Mouse (Mus musculus) hindbrain, embryonic 12.5 days (tissue): ENCODE measurements at regions not wholly inside any gene's neighbourhood (a gene's known extent, or its start where the extent isn't known, plus 50 kb on each side); places are given as distances from the start of the nearest gene placed in this dataset.

Source experiments
- ATAC-seq: fragments of 200-750 bp; cut with Nextera tagmentation; 2 replicates; pipeline ENCODE4 v1.8.0; 2017; ENCODE audit warnings: moderate TSS enrichment; ENCODE audit not compliant: low FRiP score
- H3K27ac ChIP-seq: fragments of 300-500 bp; sonication (generic); 2 replicates; pipeline ENCODE4 v1.5.1; 2016; ENCODE audit warnings: mild to moderate bottlenecking
- H3K27me3 ChIP-seq: fragments of 300-500 bp; sonication (generic); 2 replicates; pipeline ENCODE4 v1.6.1; 2016; ENCODE audit warnings: mild to moderate bottlenecking
- H3K36me3 ChIP-seq: fragments of 300-500 bp; sonication (generic); 2 replicates; pipeline ENCODE4 v1.6.1; 2016; ENCODE audit warnings: mild to moderate bottlenecking
- H3K4me1 ChIP-seq: fragments of 300-500 bp; sonication (generic); 2 replicates; pipeline ENCODE4 v1.6.1; 2016
- H3K4me2 ChIP-seq: fragments of 300-500 bp; sonication (generic); replicated peaks from 2 replicates; pipeline ENCODE4 v1.6.1; 2016; ENCODE audit warnings: mild to moderate bottlenecking
- H3K4me3 ChIP-seq: fragments of 300-500 bp; sonication (generic); 2 replicates; pipeline ENCODE4 v1.5.1; 2016; ENCODE audit warnings: mild to moderate bottlenecking
- H3K9ac ChIP-seq: fragments of 300-500 bp; sonication (generic); 2 replicates; pipeline ENCODE4 v1.6.1; 2016; ENCODE audit warnings: mild to moderate bottlenecking, moderate library complexity
- H3K9me3 ChIP-seq: fragments of 300-500 bp; sonication (generic); replicated peaks from 2 replicates; pipeline ENCODE4 v1.6.1; 2016; ENCODE audit warnings: mild to moderate bottlenecking
- WGBS: fragments of 180-500 bp; shearing (Covaris S2); methylation state at CpG from one replicate; pipeline ENCODE4 v1.1.7; 2016; 5-methylcytosine and 5-hydroxymethylcytosine counted together

DNA sequence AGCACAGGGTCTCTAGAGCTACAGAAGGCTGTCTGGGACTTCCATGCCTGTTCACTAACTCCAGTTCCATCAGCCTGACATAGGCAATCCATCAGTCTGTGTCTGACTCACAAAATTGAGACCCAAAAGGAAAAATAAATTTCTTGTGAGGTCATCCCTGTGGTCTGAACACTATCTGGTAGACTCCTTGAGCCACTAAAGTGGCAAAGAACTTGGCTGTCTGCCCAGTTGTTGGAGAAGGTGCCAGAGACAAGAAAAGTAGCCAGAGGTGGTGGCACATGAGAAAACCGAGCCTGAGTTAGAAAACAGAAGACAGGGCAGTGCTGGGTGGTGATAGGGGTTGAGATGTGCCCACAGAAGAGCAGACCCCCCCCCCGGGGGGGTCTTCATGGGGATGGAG lies 535.0 kb downstream of the 1700129C05Rik start:
- H3K4me1 ChIP-seq, result no peaks in the 10 kb centered on the region
- H3K9me3 ChIP-seq, result no peaks in the 10 kb centered on the region
- H3K4me3 ChIP-seq, result no peak overlapping the region
- no peak overlapping the region for H3K27ac ChIP-seq
- H3K36me3 ChIP-seq, result no peaks in the 10 kb centered on the region
- 76% methylated on average over 2 of the region's 2 CpGs for WGBS
- H3K27me3 ChIP-seq, result no peaks in the 10 kb centered on the region
- no peak overlapping the region for H3K9ac ChIP-seq
- no peak for ATAC-seq
- H3K4me2 ChIP-seq, result no peak overlapping the region

GRCm38 (mm10) chr14:58605529-58605928 lies 535.2 kb downstream of the Fgf9 start:
- Histone ChIP-seq H3K9ac (no peak overlapping the region), H3K36me3 (no peaks in the 10 kb centered on the region), H3K4me3 (no peak overlapping the region), H3K27ac (no peak overlapping the region), H3K27me3 (no peaks in the 10 kb centered on the region), H3K4me2 (no peak overlapping the region), H3K9me3 (no peaks in the 10 kb centered on the region), H3K4me1 (no peaks in the 10 kb centered on the region)
- WGBS, result 81% methylated on average over 4 of the region's 4 CpGs
- ATAC-seq, result no peak

GRCm38 (mm10) chr14:58598867-58599266 lies 528.5 kb downstream of the Fgf9 start:
- no peak for ATAC-seq
- Histone ChIP-seq H3K9ac (no peak overlapping the region), H3K9me3 (no peaks in the 10 kb centered on the region), H3K27ac (no peak overlapping the region), H3K27me3 (no peaks in the 10 kb centered on the region), H3K36me3 (no peaks in the 10 kb centered on the region), H3K4me3 (no peak overlapping the region), H3K4me2 (no peak overlapping the region), H3K4me1 (no peaks in the 10 kb centered on the region)
- WGBS, result 90% methylated on average over 3 of the region's 3 CpGs

DNA sequence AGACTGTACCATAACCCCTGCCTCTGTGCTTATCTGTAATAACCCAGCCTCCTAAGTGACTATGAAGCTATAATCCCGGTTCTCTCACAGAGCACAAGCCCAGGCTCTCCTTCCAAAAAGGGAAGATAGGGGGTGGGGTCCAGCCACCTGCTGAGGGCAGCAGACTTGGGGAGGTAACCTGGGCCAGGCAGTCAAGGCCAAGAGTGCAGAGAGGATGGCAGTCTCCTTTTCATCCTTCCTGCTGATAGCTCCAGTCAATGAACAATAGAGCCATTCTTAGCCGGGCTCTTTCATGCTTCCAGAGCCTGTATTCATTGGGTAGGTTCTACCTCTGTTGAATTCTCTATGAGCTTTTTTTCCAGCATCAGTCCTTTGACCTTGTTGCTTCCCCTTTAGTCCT lies 527.5 kb downstream of the Fgf9 start:
- no peak overlapping the region for H3K4me3 ChIP-seq
- no peak for ATAC-seq
- H3K27me3 ChIP-seq, result no peaks in the 10 kb centered on the region
- WGBS, result 19% methylated on average over 2 of the region's 2 CpGs
- no peak overlapping the region for H3K27ac ChIP-seq
- no peaks in the 10 kb centered on the region for H3K9me3 ChIP-seq
- H3K36me3 ChIP-seq, result no peaks in the 10 kb centered on the region
- no peaks in the 10 kb centered on the region for H3K4me1 ChIP-seq
- no peak overlapping the region for H3K9ac ChIP-seq
- H3K4me2 ChIP-seq, result no peak overlapping the region

GRCm38 (mm10) chr14:58596936-58597335 lies 526.6 kb downstream of the Fgf9 start:
- Histone ChIP-seq H3K9ac (no peak overlapping the region), H3K27me3 (no peaks in the 10 kb centered on the region), H3K4me3 (no peak overlapping the region), H3K36me3 (no peaks in the 10 kb centered on the region), H3K9me3 (no peaks in the 10 kb centered on the region), H3K4me2 (no peak overlapping the region), H3K4me1 (no peaks in the 10 kb centered on the region), H3K27ac (no peak overlapping the region)
- WGBS, result 94% methylated on average over 2 of the region's 2 CpGs
- ATAC-seq, result no peak

GRCm38 (mm10) chr14:58581806-58582205 lies 511.5 kb downstream of the Fgf9 start:
- no peak overlapping the region for H3K4me3 ChIP-seq
- H3K4me1 ChIP-seq, result no peaks in the 10 kb centered on the region
- no peaks in the 10 kb centered on the region for H3K27me3 ChIP-seq
- WGBS, result 95% methylated on average over 5 of the region's 5 CpGs
- H3K36me3 ChIP-seq, result no peaks in the 10 kb centered on the region
- no peak for ATAC-seq
- H3K9me3 ChIP-seq, result no peaks in the 10 kb centered on the region
- no peak overlapping the region for H3K9ac ChIP-seq
- H3K27ac ChIP-seq, result no peak overlapping the region
- no peak overlapping the region for H3K4me2 ChIP-seq

GRCm38 (mm10) chr14:58570021-58570420 lies 499.7 kb downstream of the Fgf9 start:
- Histone ChIP-seq H3K4me2 (no peak overlapping the region), H3K27me3 (no peaks in the 10 kb centered on the region), H3K9ac (no peak overlapping the region), H3K27ac (no peak overlapping the region), H3K36me3 (no peaks in the 10 kb centered on the region), H3K4me1 (no peaks in the 10 kb centered on the region), H3K9me3 (no peaks in the 10 kb centered on the region), H3K4me3 (no peak overlapping the region)
- 83% methylated on average over 2 of the region's 2 CpGs for WGBS
- no peak for ATAC-seq

GRCm38 (mm10) chr14:58567472-58567871 lies 497.1 kb downstream of the Fgf9 start:
- Histone ChIP-seq H3K4me3 (no peak overlapping the region), H3K4me2 (no peak overlapping the region), H3K4me1 (no peaks in the 10 kb centered on the region), H3K36me3 (no peaks in the 10 kb centered on the region), H3K27me3 (no peaks in the 10 kb centered on the region), H3K9ac (no peak overlapping the region), H3K9me3 (no peaks in the 10 kb centered on the region), H3K27ac (no peak overlapping the region)
- no peak for ATAC-seq

- no peaks in the 10 kb centered on the region for H3K9me3 ChIP-seq
- no peak overlapping the region for H3K4me2 ChIP-seq
- H3K36me3 ChIP-seq, result no peaks in the 10 kb centered on the region
- no peak overlapping the region for H3K9ac ChIP-seq
- ATAC-seq, result no peak
- H3K27ac ChIP-seq, result no peak overlapping the region
- WGBS, result 78% methylated on average over 2 of the region's 2 CpGs
- H3K27me3 ChIP-seq, result no peaks in the 10 kb centered on the region
- H3K4me3 ChIP-seq, result no peak overlapping the region
- H3K4me1 ChIP-seq, result no peaks in the 10 kb centered on the region
These were observed 492.7 kb downstream of the Fgf9 start for GRCm38 (mm10) chr14:58563082-58563481.

- Histone ChIP-seq H3K27me3 (no peaks in the 10 kb centered on the region), H3K4me3 (no peak overlapping the region), H3K4me1 (no peaks in the 10 kb centered on the region), H3K36me3 (no peaks in the 10 kb centered on the region), H3K27ac (no peak overlapping the region), H3K9ac (no peak overlapping the region), H3K4me2 (no peak overlapping the region), H3K9me3 (no peaks in the 10 kb centered on the region)
- WGBS, result 76% methylated on average over 2 of the region's 2 CpGs
- no peak for ATAC-seq
These were observed 480.4 kb downstream of the Fgf9 start for GRCm38 (mm10) chr14:58550785-58551184.

GRCm38 (mm10) chr14:58545778-58546177 lies 475.4 kb downstream of the Fgf9 start:
- 17% methylated on average over 5 of the region's 5 CpGs for WGBS
- H3K36me3 ChIP-seq, result no peaks in the 10 kb centered on the region

DNA sequence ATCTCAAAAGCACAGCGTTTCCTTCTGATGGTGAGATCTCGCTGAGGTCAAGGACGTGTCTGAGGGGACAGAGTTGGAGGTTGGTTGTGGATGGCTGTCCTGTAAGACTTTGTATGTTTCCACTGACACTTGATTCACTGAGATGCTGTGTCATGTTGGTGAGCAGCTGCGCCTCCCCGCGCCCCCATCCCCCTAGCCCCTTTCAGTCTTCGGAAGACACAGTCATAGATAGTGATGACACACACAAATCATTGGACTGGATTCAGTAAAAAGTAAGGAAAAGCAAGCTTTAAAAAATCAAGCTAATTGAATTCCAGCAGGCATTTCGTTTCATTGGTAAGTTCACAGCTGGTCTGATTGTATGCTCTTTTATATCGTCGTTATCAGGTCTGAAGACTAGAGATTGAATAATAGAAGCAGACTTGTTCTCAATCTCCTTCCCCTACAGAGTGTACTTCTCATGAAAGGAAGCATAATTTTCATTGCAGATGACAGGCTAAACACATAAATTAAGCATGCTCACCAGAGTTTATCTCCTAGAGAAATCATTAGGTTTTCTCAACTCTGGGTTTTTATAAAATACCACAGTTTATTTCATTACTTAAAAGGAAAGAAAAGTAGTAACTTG lies 472.9 kb downstream of the Fgf9 start:
- Histone ChIP-seq H3K9ac (no peak overlapping the region), H3K27ac (no peak overlapping the region), H3K4me3 (no peak overlapping the region), H3K4me2 (no peak overlapping the region), H3K27me3 (no peaks in the 10 kb centered on the region), H3K4me1 (no peaks in the 10 kb centered on the region), H3K9me3 (no peaks in the 10 kb centered on the region), H3K36me3 (no peaks in the 10 kb centered on the region)
- ATAC-seq, result no peak
- WGBS, result 89% methylated on average over 10 of the region's 10 CpGs

More at GRCm38 (mm10) chr14:58545778-58546177, 475.4 kb downstream of the Fgf9 start:
- Histone ChIP-seq H3K4me1 (no peaks in the 10 kb centered on the region), H3K4me3 (no peak overlapping the region), H3K9ac (no peak overlapping the region), H3K27ac (no peak overlapping the region), H3K27me3 (no peaks in the 10 kb centered on the region), H3K9me3 (no peaks in the 10 kb centered on the region), H3K4me2 (no peak overlapping the region)
- ATAC-seq, result no peak

DNA sequence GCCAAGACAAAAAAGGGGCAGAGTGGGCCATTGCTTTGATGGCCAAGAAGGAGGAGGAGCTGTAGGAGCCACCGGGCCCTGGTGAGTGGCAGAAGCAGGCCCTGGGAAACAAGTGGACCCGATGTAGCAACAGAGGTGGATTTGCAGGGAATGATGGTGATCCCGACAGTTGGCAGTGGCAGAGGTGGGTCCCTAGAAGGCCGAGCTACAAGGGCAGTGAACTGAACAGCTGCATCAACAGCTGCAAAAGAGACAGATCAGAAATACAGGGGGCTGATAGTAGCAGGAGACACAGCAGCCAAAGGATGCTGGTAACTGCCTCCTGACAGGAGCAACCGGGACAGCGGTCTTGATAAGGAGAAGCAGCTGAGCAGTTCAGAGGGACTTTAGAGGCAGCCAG lies 467.8 kb downstream of the Fgf9 start:
- WGBS, result 76% methylated on average over 6 of the region's 6 CpGs
- Histone ChIP-seq H3K4me2 (no peak overlapping the region), H3K27me3 (no peaks in the 10 kb centered on the region), H3K4me1 (no peaks in the 10 kb centered on the region), H3K27ac (no peak overlapping the region), H3K4me3 (no peak overlapping the region), H3K9me3 (no peaks in the 10 kb centered on the region), H3K9ac (no peak overlapping the region), H3K36me3 (no peaks in the 10 kb centered on the region)
- ATAC-seq, result no peak
